Mouse (Mus musculus) small intestine, adult 2 months (tissue): ENCODE results near the gene Hist2h3c1. TPM values are rescaled to one million over a fixed set of nuclear protein-coding genes. Genes with fewer than 3 reads are reported as not detected.
A peak's percentile ranks its signal among the peaks of the same experiment; 100 is the strongest.
"Not testable (repeated sequence)": the region's sequence is repeated elsewhere in the genome, so short reads cannot be mapped to it uniquely, and the experiment has no call there.

Experiments
- H3K27ac ChIP-seq: fragments of 200-500 bp; 2 replicates; pipeline ENCODE4 v1.5.1; 2012; ENCODE audit warnings: low read depth, low read length, control low read depth, inconsistent platforms; ENCODE audit not compliant: insufficient read depth
- H3K27me3 ChIP-seq: fragments of 200-500 bp; 2 replicates; pipeline ENCODE4 v1.6.1; 2012; ENCODE audit warnings: mild to moderate bottlenecking, moderate library complexity, low read length, inconsistent platforms; ENCODE audit not compliant: control insufficient read depth, insufficient read depth
- H3K36me3 ChIP-seq: fragments of 200-500 bp; 2 replicates; pipeline ENCODE4 v1.6.1; 2012; ENCODE audit warnings: mild to moderate bottlenecking, low read length, control low read depth, inconsistent platforms; ENCODE audit not compliant: control insufficient read depth, insufficient read depth
- H3K4me1 ChIP-seq: fragments of 200-500 bp; 2 replicates; pipeline ENCODE4 v1.6.1; 2012; ENCODE audit warnings: low read length, inconsistent platforms, mixed read lengths; ENCODE audit not compliant: control insufficient read depth, insufficient read depth, insufficient read length
- H3K4me3 ChIP-seq: fragments of 200-500 bp; 2 replicates; pipeline ENCODE4 v1.5.1; 2012; ENCODE audit warnings: low read depth, mild to moderate bottlenecking, control low read depth, inconsistent platforms, low read length, moderate library complexity
- CTCF ChIP-seq: fragments of 200-500 bp; IDR thresholded peaks from 2 replicates; pipeline ENCODE4 v1.5.1; 2012; ENCODE audit warnings: low read depth, mild to moderate bottlenecking, control low read depth, inconsistent platforms, low read length, moderate library complexity, mixed read lengths; ENCODE audit not compliant: insufficient replicate concordance, insufficient read length; ENCODE audit errors: extremely low read depth
- POLR2A ChIP-seq: fragments of 200-500 bp; IDR thresholded peaks from 2 replicates; pipeline ENCODE4 v1.6.1; 2012; ENCODE audit warnings: low read depth, mild to moderate bottlenecking, control low read depth, inconsistent platforms, low read length, moderate library complexity
- WGBS: fragments of 180-500 bp; shearing (Covaris S2); methylation state at CpG from one replicate; pipeline ENCODE4 v1.1.7; 2018; 5-methylcytosine and 5-hydroxymethylcytosine counted together
- polyA plus RNA-seq: library from polyadenylated mRNA; depleted of rRNA; stranded (reverse); fragments of >200 nt; gene quantifications from 2 replicates; pipeline ENCODE4 v1.2.3, GENCODE M21; 2012

Gene Hist2h3c1
- polyA plus RNA-seq, 1 experiment = not detected

- Histone ChIP-seq H3K27ac (no peak overlapping the region), H3K27me3 (no peaks in the 10 kb centered on the region)
- TF ChIP-seq POLR2A = no peak
- TF ChIP-seq CTCF = no peak
These were observed 21.1 kb downstream of the Hist2h3c1 start for GRCm38 (mm10) chr3:96267541-96267940.

GRCm38 (mm10) chr3:96268051-96268775 lies 21.7 kb downstream of the Hist2h3c1 start, which contains the start of gene Hist2h3b:
Gene Hist2h3b, plus strand, starts transcription at chr3:96268654.
- Histone ChIP-seq H3K36me3 (no peaks in the 10 kb centered on the region), H3K4me1 (peaks cover 2% of the 10 kb centered on the region; the same call in 1 of the 2 replicates), H3K4me3 (peak within 1 kb of the TSS; percentile 68), H3K27ac (peak within 1 kb of the TSS; percentile 97), H3K27me3 (no peaks in the 10 kb centered on the region)
- TF ChIP-seq CTCF = no peak
- peak; percentile 94 for TF ChIP-seq POLR2A
- 9% methylated on average over 30 of the region's 30 CpGs for WGBS

More at GRCm38 (mm10) chr3:96267541-96267940, 21.1 kb downstream of the Hist2h3c1 start:
- Histone ChIP-seq H3K4me3 (no peak overlapping the region), H3K36me3 (no peaks in the 10 kb centered on the region), H3K4me1 (peaks cover 2% of the 10 kb centered on the region; the same call in 1 of the 2 replicates)
- WGBS = 65% methylated on average over 4 of the region's 4 CpGs

DNA sequence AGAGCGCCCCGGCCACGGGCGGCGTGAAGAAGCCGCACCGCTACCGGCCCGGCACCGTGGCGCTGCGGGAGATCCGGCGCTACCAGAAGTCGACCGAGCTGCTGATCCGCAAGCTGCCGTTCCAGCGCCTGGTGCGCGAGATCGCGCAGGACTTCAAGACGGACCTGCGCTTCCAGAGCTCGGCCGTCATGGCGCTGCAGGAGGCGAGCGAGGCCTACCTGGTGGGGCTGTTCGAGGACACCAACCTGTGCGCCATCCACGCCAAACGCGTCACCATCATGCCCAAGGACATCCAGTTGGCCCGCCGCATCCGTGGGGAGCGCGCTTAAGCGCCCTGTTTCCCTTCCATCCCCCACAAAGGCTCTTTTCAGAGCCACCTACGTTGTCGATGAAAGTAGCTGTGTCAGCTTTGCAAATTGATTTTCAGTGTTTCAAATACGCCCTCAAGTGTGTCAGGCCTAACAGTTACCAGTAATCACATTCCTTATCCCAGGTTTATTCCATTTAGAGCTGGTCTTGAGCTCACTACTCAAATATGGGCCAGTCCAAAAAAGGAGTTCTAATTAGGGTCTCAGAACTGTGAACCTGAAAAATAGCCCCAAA lies 22.4 kb downstream of the Hist2h3c1 start:
- H3K27ac ChIP-seq = peak overlapping the region; percentile 97
- not testable (repeated sequence) for H3K27me3 ChIP-seq, H3K4me1 ChIP-seq, H3K36me3 ChIP-seq
- peak overlapping the region; percentile 66 for H3K4me3 ChIP-seq
- under 1% methylated on average over 18 of the region's 44 CpGs for WGBS

DNA sequence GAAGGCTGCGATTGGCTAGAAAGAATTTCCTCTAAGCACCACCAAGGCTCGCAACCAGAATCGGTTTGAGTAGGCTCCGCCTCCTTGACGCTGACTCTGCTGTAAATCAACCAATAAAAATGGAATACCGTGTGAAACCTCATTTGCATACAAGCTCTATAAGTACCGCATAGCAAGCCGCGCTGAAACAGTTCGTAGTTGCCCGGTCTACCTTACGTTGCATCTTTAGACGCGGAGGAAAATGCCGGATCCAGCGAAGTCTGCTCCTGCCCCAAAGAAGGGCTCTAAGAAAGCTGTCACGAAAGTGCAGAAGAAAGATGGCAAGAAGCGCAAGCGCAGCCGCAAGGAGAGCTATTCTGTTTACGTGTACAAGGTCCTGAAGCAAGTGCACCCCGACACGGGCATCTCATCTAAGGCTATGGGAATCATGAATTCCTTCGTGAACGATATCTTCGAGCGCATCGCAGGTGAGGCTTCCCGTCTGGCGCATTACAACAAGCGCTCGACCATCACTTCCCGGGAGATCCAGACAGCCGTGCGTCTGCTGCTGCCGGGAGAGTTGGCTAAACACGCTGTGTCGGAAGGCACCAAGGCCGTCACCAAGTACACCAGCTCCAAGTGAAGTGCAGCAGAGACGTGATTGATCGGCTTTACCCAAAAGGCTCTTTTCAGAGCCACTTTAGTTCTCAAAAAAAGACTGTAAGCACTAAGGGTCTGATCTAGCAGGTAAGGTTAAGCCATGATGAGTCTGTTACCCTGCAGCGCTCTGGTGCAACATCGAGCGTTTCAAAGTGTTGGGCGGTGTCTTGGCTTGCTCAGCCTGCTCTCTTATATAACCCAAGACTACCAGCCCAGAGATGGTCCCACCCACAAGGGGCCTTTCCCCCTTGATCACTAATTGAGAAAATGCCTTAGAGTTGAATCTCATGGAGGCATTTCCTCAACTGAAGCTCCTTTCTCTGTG lies 23.3 kb downstream of the Hist2h3c1 start, which contains the start of gene Hist2h2bb:
TSS of gene Hist2h2bb (plus strand) at position 242 of the 964 bp plus-strand sequence.
- Histone ChIP-seq H3K36me3 (no peaks in the 10 kb centered on the region), H3K27ac (peak within 1 kb of the TSS; percentile 97), H3K27me3 (no peaks in the 10 kb centered on the region), H3K4me1 (peaks cover 2% of the 10 kb centered on the region; the same call in 1 of the 2 replicates), H3K4me3 (peak within 1 kb of the TSS; percentile 68)
- under 1% methylated on average over 45 of the region's 45 CpGs for WGBS
- TF ChIP-seq POLR2A = peak; percentile 98
- no peak for TF ChIP-seq CTCF

DNA sequence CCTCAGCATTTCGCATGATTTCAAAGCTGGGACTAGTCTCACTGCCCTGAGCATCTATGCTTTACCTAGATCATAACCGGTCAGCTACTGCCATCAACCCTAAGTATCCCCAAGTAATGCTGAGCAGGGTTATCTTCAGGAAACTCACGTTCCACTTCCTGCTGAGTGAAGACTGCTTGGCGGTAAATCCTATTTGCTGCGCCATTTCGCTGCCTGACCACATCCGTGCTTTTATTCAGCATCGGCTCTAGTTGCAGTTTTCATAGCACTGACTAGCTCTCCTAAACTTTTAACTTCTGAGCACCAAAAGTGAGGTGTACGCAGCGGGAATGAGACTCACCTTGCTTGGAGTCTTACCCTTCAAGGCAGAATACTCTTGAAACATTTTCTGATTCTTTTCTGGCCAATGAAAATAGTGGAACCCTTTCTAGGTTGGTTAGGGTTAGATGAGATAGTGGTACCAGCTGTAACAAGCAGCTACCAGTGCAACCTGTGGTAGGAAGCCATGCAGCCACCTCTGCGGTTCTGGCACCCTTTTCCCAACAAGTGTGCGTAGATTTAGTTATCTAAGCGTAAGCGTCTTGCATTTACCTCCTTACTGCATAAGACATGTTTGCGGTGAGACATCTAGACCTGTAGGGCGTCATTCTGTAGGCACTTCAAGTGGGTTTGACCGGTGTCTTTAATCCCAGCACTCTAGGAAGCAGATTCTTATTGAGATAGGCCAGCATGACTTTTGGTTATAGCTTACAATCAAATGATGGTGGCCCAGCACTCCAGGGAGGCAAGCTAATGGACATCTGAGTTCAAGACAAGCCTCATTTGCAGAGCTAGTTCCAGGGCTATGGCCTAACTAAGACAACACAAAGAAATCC lies 27.3 kb downstream of the Hist2h3c1 start:
- WGBS = 88% methylated on average over 17 of the region's 17 CpGs
- H3K27me3 ChIP-seq = 0 out of 2 replicates have a peak, but pooled peaks cover 2% of the 10 kb centered on the region
- H3K27ac ChIP-seq = 0 out of 2 replicates have a peak overlapping the region, but pooled peaks have one; percentile 15
- H3K4me3 ChIP-seq = no peak overlapping the region
- peaks cover 3% of the 10 kb centered on the region; the same call in 1 of the 2 replicates for H3K4me1 ChIP-seq
- no peaks in the 10 kb centered on the region for H3K36me3 ChIP-seq
- no peak for TF ChIP-seq POLR2A
- TF ChIP-seq CTCF = no peak

DNA sequence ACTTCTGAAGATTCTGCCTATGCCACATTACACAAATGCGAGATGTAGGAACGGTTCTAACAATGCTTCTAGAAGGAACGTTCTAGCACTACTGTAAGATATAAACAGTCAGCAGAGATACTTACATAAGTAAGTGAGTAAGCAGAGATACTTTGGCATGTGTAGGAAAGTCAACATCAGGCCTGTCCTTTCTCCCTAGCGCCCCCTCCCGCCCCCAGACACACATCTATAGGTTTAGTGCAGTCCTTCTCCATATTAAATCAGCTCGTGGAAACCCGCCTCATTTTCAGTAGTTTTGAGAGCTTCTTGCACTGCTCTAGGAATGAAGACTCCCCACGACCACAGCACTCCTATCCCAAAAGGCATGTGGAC lies 30.9 kb downstream of the Hist2h3c1 start:
- Histone ChIP-seq H3K27me3 (0 out of 2 replicates have a peak, but pooled peaks cover 2% of the 10 kb centered on the region), H3K4me3 (peak overlapping the region; percentile 72), H3K27ac (no peak overlapping the region), H3K4me1 (peaks cover 3% of the 10 kb centered on the region; the same call in 1 of the 2 replicates), H3K36me3 (no peaks in the 10 kb centered on the region)
- TF ChIP-seq POLR2A (no peak), CTCF (no peak)
- WGBS = 25% methylated on average over 8 of the region's 8 CpGs
